Mouse (Mus musculus): Measurements from ENCODE around the gene Abhd16a.

DNA sequence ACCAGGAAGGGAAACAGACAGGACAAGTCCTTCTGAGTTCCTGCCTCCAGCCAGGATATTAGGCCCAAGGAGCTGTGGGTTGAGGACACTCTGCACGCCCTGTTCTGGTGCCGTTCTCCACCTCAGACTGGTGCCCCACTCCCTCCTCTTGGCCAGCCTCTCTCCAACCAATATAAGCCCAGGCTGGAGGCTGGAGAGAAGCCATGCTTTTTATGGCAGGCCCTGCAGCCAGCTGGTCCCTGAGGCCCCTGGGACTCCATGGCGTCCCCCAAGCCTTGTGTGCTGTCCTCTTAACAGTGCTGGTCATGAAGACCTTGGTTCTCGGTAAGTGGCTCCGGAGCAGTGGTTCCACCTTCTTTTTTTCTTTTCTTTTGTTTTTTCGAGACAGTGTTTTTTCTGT is 19.0 kb downstream of the Abhd16a start, which contains the start of gene Ly6g5c:
- TF ChIP-seq POLR2A (IDR thresholded peaks at IDR 0.05; ENCODE audit: extremely low read depth, insufficient read depth, low read length): no peak
- no peak for TF ChIP-seq CTCF (IDR thresholded peaks at IDR 0.05; ENCODE audit: low read depth, low read length)

Measured in liver, adult 2 months (tissue).